Mouse (Mus musculus) left cerebral cortex, postnatal 4 days (tissue): ENCODE results near the gene Hspb9. TPM values are rescaled to one million over a fixed set of nuclear protein-coding genes. Genes with fewer than 3 reads are reported as not detected.

Experiments
- DNase-seq: peaks from one replicate; pipeline ENCODE4 v3.0.0-alpha.2; 2022
- intact Hi-C: fragments of 180-260 bp; cut with DNase I; formaldehyde crosslinking; loops from one replicate; pipeline ENCODE4 v1.15.1; 2025
- total RNA-seq, 2 experiments: library from RNA; stranded (reverse); gene quantifications; 2 replicates each; pipeline ENCODE4 v1.2.3; 2021

Hspb9 gene
- total RNA-seq, 2 experiments from 2014 or later: not detected

DNA sequence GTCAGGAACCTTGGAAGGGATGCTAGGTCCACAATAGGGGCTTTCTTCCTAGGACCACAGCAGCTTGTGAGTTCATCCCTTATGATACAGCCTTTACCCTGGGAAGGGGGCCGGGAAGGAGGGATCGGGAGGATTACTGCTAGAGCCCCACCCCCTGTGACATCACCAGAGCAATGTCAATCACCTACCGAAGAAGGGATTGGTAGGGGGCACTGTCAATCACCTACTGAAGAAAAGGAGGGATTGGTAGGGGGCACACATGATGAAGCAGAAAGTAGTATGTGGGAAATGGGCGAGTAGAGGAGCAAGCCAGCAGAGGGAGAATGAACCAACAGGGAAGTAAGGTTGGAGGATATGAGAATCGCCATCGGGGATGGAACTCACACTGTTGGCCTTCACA, 42.8 kb downstream of the Hspb9 start:
- no peak for DNase-seq
- intact Hi-C loops: no loop called here

DNA sequence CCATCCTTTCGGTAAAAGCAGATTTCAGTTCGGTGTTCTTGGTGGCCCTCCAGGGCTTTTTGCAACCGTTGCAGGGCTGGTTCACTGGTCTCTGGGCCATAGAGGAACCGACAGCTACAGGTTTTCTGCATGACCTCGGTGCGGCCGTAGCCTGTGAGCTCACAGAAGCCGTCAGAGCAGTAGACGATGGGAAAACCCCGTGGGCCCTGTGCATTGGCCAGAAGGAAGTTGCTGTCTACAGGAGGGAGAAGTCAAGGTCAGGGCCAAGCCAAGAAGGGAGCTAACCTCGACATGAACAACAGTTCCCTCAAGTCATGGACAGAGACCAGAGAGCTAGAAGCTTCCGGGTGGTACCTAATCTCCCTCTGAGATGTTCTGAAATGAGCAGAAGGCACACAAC, 43.9 kb downstream of the Hspb9 start:
- no peak for DNase-seq
- intact Hi-C loops: no loop called here

DNA sequence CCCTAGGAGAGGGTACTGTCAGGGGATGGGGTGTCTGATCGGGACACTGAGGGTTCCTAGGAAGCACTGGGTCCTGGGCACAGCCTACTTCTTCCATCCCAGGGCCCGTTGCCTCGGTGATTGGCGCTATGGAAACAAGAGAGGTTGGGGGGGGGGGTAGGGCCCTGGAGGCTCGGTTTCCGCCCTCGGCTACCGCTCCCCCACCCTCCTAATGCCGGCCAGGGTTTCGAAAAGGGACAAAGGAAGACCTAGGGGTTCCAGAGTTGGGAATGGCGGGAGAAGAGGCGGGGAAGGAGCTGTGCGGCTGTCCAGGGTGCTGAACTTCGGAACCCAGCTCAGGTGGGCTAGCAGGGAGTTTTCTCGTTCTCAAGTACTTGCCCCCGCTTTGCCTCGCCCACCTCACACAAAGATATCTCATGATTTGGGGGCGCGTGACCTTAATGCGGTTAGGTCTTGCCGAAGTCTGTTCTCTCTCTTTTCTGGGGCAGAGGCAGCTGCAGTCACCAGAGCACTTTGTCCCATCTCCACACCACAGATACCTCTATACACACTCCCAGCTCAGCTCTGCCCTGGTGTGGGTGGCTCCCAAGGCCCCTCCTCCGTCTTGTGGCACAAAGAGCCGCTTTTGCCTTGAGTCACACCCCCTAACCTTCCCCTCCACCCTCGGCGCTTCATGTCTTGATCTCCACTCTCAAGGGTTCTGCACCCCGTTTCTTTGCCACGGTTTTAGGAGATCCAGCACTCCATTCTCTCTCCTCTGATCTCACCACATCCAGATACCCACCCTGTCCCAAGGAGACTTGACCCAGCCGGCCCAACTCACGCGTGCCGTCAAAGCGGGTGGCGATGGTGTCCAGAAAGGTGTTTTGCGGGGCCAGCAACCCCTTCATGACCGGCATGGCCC, 45.3 kb downstream of the Hspb9 start:
- intact Hi-C loops: no loop called here
- DNase-seq: no peak

DNA sequence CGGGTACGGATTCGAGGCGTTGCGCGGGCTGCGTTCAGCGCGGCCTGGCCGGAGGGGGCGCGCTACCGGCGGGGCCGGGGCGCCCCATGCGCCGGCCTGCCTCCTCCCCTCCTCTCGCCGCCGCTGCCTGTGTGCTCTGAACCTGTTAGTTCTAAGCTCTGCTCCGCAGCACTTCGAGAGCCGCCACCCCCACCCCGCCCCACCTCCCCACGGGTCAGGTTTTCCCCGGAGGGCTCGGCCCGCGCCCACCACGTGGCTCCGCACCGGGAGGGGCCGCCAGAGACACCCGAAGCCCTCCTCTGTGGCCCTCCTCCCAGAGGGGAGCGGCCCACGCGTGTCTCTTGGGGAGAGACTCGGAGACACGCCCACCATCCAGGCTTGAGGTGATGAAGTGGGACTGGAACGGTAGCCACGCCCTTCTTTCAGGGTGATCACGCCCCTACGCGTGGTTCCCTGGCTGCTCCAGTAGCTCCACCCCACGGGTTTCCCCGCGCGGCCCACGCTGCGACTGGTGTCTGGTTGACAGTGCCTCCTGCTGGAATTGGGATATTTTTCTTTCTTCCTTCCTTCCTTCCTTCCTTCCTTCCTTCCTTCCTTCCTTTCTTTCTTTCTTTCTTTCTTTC, 46.1 kb downstream of the Hspb9 start, which contains the start of gene Kcnh4:
Gene Kcnh4 (minus strand): TSS at position 332 of the 623 bp plus-strand sequence.
- intact Hi-C loops: no loop called here
- peak; percentile 65 for DNase-seq

DNA sequence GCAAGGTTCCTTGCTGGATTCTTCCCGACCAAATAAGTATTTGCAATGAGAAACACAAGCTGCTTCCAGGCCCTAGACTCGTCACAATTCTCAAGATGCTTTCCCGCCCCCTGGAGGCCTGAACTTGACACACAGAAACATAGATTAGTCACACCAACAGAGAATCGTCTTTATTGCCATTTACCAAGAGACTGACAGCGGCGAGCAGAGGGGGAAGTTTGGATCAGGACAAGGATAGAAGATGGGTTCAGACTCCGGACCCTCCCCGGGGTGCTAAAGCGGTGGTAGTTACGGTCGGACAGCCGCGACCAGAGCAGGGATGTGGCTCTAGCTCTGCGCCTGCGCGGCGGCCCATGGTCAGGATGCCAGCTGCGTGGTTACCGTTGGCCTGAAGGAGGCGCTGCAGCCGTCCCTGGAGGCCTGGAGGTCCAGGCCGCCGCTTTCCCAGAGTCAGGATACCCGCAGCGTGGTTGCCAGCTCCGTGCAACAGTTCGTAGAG, 47.9 kb downstream of the Hspb9 start:
- intact Hi-C loops: no loop called here
- peak; percentile 90 for DNase-seq

DNA sequence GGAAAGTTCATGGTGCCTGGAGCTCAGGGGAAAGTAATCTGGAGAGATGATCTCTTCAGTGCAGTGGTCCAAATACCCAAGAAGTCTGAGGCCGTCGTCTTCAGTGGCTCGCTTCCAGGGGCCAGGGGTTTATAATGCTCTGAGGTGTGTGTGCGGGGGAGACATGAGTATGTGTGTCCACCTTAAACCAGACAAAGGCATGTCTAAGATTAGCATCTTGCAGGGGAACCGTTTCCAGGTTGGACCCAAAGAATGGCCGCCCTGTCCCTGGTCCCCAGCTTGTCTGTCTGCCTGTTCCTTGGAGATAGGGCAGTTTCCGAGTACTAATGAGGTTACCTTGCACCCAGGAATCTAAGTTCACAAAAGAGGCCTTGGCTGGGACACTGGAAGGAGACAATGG, 49.2 kb downstream of the Hspb9 start, which contains the start of gene Hcrt:
Gene Hcrt (minus strand): TSS at position 101 of the 400 bp plus-strand sequence.
- no peak for DNase-seq
- intact Hi-C loops: no loop called here

Other genes starting within 250 kb of the Hspb9 start
- gene Klhl11, start 241.1 kb upstream of the Hspb9 start, total RNA-seq: 10 to 100 TPM; 50.7 to 54.1 TPM
- gene Acly, start 185.8 kb upstream of the Hspb9 start, total RNA-seq: 100 to 1,000 TPM; 211 to 219 TPM
- under 1 TPM; 0.58 to 0.93 TPM for gene Ttc25, start 168.2 kb upstream of the Hspb9 start, total RNA-seq
- gene Cnp, start 138.9 kb upstream of the Hspb9 start, total RNA-seq: 10 to 100 TPM; 25.6 to 29.6 TPM
- gene Nkiras2, start 94.6 kb upstream of the Hspb9 start, total RNA-seq: 10 to 100 TPM; 37.7 to 39.9 TPM
- gene Dnajc7, start 93.7 kb upstream of the Hspb9 start, total RNA-seq: 100 to 1,000 TPM; 276 to 297 TPM
- gene Zfp385c, start 21.4 kb upstream of the Hspb9 start, total RNA-seq: under 1 TPM in 1 of 2 experiments, not detected in 1; 0.12 TPM
- 1 to 10 TPM; 3.4 to 3.5 TPM for gene Dhx58, start 9.6 kb upstream of the Hspb9 start, total RNA-seq
- 10 to 100 TPM; 68.7 to 71.8 TPM for gene Kat2a, start 1.4 kb upstream of the Hspb9 start, total RNA-seq
- gene Rab5c, start 24.4 kb downstream of the Hspb9 start, total RNA-seq: 100 to 1,000 TPM; 168 to 174 TPM
- gene Kcnh4, start 46.1 kb downstream of the Hspb9 start, total RNA-seq: 10 to 100 TPM; 11.2 to 12.4 TPM
- not detected for gene Hcrt, start 49.1 kb downstream of the Hspb9 start, total RNA-seq
- gene Ghdc, start 57.1 kb downstream of the Hspb9 start, total RNA-seq: 1 to 10 TPM; 5.5 to 7.2 TPM
- gene Stat5b, start 136.9 kb downstream of the Hspb9 start, total RNA-seq: 10 to 100 TPM in 1 of 2 experiments, 1 to 10 TPM in 1; 9.6 to 11.8 TPM
- gene Stat5a, start 145.5 kb downstream of the Hspb9 start, total RNA-seq: 1 to 10 TPM in 1 of 2 experiments, under 1 TPM in 1; 0.98 to 1.2 TPM
- gene Stat3, start 225.7 kb downstream of the Hspb9 start, total RNA-seq: 10 to 100 TPM; 32.4 to 36.7 TPM